Mouse (Mus musculus) spleen, postnatal 4 days (tissue): ENCODE data around the gene Scg2.

ENCODE experiments used
- DNase-seq, 2 experiments: peaks; one replicate each; pipeline ENCODE4 v3.0.0; 2022; ENCODE audit warnings: low spot score in 2 of 2

Gene Scg2

DNA sequence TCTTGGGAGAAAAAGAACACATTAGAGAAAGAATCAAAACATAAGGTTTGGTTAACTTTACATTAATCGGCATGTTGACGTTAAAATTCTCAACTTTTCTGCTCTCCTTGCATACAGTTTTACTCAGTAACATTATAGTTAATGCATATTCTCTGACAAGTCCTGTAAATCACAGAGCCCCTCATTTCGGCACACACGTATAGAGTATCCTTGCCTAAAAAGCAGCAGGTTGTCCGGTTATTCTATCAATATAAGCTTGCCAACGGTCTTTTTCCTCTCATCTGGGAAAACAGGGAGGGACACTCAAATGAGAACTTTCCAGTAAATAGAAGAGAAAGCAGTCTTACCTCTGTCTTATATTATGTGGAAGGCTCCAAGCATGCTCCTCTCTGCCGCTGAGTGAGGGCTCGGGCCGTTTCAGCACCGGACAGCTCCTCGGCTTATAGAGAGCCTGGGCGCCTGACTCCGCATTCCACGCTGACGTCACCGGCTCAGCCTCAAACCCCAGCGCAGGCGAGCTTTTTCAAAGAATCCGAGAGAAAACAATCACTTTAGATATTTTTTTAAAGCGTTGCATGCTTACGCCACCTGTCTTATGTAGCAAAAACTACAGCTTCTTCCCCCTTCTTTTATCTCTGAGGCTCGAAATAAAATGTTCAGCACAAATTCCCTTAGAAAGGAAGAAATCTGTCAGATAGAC is at the start of gene Scg2:
TSS of gene Scg2 (minus strand) at position 512 of the 700 bp plus-strand sequence.
- DNase-seq = peak; percentile 19 to 65

DNA sequence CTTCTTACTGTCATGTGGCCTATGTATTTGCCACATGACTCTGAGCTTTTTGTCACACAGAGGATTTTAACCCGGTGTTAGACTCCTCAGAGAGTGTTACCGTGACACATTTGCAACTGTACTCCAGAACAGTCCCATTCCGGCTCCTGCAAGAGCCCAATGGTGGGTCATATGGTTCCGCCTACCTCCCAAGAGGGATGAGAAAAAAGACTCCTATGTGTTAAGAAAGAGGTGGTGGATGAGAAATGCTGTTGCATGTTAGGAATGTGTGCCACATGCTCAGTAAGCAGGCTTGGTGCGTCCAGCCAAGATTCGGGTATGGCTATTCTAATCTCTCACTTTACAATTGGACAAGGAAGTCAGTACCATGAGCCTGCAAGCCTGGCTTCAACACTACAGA is 45.6 kb upstream of the Scg2 start:
- no peak for DNase-seq

DNA sequence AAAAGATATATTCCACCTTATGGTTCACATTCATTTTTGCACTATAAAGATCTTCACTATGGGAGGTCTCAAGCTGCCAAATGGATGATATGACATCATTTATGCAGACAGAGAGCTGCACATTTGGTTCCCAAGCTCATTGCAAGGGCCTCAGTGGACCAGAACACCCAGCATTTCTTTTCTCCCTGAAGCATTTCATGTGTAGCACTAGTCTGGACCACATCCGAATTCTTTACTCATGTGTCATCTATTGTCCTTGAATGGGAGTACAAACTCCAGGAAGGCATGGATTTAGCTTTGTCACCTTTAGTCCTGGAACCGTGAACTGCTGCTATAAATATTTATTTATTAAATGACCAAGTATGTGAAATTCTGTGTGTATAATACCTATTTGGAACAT is 30.9 kb upstream of the Scg2 start:
- no peak for DNase-seq

DNA sequence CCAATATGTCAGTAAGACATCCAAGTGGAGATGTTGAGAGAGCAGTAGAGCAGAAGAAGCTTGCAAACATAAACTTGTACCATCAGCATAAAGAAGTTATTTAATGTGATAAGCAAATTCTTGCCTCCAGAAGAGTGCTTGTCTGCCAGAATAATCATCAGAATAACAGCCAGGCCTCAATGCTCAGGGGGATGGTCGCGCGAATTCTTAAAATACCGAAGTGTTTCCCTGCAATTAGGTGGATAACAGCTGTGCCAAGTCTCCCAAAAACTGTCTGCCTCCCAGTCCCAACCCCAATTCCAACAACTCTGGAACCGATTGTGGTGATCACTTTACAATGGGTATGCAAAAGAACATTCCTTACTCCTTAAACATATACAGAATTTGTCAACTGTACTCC is 30.0 kb upstream of the Scg2 start:
- no peak for DNase-seq

DNA sequence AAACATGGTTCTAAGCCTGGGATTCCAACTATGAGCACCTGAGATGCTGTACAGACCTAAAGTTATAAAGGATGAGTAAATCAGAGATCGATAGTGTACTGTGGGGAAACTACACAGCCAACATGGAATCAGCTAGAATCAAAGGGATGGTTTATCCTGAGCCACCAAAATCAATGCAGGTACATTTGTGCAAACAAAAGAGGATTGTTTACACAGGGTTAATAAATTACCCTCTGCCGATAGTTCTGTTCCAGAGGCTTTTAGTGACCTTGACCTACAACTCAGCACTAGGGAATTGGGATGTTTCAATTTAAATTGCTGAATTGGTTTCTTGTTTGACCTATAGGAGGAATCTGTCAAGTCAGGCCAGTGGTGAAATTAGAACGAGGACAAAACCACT is 26.7 kb upstream of the Scg2 start:
- DNase-seq = no peak

DNA sequence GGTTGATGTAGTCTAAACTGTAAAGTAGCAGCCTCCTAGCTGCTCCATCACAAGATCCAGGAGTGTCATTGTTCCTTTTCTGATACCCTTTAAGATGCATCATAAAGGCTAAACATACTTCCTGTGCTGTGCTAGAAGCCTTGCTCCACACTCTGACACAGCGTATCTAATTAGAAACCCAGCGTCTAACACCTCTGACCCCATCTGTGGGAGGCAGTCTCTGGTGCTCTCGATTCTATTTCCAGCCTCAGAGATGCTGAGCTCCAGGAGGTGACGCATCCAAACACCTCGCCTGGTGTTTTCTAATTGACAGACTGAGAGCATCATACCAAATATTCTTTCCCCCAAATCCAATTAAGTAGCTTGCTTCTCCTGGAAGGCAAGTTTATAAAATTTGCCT is 18.6 kb upstream of the Scg2 start:
- DNase-seq = no peak

DNA sequence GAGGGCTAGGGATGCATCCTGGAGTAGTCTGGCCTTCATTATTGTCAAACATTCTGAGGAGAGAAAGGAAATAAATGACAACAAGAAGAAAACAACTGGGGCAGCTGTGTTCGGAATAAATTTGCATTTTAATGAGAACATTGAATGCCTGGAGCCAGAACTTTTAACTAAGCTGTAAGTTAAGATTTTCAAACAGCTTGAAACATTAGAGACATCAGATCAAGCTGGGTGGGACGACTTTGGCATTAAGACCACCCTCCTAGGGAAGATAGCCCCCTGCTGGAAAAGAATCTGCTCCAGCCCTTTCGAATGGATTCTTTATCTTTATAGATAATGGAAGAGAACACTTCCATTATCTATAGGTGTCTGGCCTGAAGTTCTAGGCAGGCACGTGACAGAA is 14.2 kb upstream of the Scg2 start:
- DNase-seq = no peak

DNA sequence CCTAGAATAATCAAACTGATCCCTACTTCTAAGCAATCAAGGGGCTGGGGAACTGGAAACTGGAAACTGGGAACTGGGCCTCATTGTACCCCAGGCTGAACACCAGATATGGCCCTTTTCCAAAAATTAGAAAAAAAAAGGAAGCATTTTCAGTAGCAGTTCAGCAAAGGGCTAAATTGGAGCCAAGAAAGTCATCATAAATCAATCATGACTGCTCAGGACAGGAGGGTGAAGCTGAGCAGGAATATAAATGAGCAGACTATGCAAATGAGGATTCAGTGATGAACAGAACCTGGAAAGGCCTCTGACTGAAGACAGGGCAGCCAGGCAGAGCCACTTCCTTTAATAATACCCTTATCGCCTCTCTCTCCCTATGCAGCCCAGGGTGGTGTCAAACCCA is 12.4 kb upstream of the Scg2 start:
- DNase-seq = no peak

DNA sequence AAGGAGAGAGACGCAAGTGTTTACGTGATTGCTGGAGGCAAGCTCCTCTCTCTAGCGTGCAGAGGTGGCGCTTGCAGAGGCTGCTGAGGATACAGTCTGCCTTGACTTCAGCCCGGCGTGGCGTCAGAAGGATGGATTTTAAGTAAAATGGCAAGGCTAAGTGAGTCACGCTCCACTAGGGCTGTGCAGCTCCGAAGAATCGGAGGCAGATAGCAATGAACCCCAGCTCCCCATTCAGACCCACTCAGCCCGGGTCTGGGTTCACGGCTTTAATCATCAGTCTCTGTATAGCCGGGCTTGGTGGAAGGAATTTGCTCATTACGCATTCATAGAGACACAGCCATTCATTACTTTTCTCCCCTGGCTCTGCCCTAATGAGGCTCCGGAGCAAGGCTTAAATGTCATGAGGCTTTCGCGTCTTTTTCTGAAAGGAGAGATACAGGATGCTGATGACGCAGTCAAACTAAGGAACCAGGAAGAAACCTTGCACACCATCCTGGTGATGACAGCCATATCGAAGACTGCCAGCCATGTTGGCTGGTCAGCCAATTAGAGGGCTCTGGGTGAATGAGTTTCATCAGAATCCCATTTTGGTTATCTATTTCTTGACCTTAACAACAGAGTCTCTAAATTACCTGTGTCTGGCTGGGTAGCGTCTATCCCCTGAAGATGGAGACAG is 10.6 kb upstream of the Scg2 start:
- no peak for DNase-seq

DNA sequence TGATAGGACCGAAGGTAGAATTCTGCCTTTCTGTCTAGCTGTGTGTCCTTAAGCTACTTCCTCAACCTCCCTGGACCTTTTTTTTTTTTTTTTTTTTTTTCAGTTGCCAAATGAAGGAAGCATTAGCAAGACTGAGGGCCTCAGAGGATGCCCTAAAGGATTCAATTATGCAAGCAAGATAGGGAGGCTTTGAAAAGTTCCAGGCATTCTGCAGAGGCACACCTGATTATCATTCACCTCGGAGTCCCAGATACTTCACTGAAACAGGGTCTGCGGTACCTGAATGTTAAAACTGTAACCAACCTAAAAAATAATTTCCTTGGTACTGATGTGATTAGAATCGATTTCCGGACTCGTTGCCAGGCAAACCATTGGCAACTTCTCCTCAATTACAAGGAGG is 10.0 kb upstream of the Scg2 start:
- DNase-seq = no peak

DNA sequence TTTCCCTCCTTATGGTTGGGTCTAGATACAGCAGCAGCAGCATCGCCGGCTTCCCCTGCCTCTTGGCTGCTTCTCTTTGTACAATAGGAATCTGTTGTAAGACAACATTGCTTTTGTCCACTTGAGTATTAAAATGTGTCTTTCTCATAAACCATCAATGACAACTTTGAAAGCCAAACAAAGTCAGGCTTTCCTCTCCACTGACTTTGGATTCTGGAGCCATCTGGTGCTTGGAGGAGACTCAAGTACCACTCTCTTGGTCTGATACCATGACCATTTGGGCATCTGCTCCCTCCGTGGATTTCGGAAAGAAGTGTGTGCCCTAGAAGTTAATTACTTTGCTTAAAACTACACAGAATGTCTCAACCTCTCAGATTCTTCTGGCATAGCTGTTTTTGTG is 5.7 kb upstream of the Scg2 start:
- DNase-seq = no peak

DNA sequence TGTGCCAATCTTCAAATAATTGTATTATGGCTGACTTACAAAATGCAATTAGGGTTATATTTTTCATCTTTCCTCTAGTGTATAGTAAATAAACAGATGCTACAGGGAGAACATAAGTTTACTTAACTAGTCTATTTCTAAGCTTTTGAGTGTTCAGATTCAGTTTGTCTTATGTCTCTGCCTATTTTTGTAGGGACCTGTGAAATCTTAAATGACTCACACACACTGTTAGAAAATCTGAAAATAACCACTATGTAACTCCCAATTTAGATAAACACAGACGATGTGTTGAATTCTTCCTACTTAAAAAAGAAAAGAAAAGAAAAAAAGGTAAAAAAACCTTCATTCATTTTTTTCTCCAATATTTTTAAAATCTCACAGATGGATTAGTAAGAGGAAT is 2.2 kb downstream of the Scg2 start:
- DNase-seq = no peak

DNA sequence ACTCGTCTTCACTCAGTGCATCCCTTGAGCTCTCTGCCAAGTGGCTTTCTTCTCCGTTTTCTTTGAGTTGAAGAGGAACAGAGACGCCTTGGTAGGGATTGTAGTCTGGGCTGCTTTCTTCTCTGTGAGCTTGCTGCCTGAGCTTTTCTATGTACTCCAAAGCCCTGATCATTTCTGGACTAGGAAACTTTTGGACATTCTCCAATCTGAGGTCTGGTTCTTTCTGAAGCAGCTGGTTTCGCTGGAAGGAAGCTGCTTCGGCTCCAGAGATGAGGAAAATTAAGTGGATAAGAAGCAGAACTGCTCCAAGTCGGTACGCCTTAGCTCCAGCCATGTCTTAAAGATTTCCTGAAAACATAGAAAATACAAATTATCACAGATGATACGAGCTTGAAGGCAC is 3.2 kb downstream of the Scg2 start:
- no peak for DNase-seq

DNA sequence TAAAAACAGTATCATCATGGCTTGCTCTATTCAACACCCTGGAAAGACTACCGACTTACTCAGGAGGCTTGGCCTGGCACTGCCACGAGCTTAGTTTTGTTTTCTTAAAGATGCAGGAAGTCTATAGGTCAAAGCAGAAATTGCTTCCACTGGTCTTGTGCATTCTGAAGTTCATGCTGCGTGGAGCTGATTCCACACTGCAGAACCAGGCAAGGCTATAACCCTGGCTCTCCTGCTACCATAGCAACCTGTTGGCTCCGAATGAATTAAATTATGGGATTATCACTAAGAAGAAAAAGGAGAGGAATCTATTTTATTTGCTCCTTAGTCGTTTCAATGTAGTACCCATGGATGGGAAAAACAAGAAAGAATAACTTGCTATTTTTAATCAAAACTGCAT is 10.9 kb downstream of the Scg2 start:
- DNase-seq = no peak

DNA sequence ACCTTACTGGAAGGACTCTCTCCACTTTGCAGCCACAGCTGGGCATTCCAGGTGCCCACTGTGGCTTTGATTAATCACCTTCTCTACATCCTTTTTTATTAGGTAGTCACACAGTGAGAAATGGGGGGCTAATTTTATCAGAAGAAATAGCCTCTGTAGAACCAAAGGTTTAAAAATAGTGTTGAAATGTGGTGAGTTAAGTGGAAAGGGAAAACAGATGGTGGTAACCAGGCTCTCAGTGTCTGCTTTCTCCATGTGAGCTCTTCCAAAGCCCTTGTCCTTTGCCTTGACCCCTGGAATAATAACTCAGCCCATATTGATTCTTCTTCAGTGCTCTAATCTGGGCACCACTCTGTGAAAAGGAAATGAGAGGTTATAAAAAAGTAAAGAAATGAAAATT is 24.4 kb downstream of the Scg2 start:
- DNase-seq = no peak

DNA sequence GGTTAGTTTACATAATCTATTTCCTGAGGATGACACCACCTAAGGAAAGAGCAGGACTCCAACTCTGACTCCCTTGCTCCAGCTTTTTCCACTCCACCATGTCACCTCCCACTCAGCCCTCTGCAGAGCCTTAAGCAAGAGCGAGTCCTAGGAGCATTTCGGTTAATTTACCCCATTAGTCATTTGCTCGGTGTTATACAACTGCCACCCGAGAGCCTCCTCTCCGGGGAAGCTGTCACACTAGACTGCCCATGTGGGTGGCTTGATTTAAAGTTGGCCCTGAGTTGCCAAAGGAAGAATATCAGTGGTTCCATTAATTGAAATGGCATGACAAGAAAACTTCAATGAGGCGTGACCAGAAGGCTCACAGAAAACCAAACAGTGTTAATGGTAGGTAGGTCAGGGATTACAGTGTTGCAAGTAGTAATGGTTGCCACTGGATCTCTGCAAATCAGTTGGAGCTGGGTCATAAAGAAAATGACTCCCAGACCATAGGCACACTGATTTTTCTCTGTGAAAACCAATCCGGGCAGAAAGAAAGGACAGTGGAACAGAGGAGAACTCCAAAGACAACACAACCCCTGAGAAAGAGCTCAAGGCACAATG is 33.5 kb downstream of the Scg2 start:
- no peak for DNase-seq

DNA sequence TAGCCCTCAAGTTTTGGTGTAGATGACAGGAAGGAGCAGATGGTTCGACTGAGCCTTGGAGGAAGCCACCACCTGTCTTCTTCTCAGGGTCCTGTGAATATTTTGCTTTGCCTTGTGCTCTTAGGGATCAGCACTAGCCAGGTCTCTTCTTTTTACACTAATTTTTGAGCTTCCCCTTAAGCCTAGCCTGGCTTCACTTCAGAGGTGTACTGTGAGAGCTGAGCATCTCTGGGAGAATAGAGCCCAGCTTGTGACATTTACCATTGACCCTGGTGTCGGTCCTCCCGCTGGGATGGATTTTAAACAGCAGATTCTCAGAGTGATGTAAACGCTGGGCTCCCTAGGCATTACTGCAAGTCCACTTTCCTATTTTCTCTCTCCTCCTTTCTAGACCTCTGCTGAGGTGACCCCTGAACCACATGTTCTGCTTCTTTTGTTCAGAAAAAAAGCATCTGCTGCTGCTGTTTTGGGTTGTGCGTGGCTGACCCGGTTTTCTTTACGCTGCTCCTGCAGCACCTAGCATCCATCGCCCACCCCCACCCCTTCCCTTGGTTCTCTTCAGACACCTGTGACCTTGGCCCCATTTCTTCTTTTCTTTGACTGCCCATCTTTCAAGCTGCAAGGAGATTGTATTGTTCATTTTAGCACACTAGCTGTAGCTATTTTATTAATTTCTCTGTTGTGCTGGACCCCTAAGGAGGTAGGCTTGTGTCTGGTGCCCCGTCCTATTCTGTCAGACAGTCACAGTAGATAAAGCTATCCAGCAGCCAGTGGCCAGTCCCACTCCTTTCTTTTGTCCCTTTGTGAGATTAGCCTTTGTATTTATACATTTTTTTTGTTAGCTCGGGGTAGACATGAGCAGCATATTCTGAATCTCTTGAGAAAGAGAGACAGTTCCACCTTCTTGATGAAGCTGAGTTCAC is 38.6 kb downstream of the Scg2 start:
- peak in 1 of 2 experiments; percentile 18 for DNase-seq

DNA sequence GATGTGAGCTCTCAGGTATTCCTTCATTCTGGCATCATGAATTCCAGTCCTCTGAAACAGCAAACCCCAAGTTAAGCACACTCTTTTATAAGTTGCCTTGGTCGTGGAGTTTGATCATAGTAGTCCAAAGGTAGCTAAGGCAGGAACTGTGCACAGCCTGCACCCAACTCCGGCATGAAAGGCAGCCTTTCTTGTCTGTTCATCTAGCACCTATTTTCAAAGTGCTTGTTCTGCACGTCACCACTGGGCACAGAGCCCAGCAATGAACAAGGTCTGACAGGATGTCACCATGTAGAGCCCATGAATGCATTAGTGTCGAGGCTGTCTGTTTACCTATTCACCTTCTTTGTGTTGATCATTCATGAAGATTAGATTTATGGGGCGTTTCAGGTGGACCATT is 39.6 kb downstream of the Scg2 start:
- peak in 1 of 2 experiments; percentile 13 for DNase-seq
